Mouse (Mus musculus) myocyte (in vitro differentiated cells): ENCODE measurements around the gene Mtcl1. TPM values are rescaled to one million over a fixed set of nuclear protein-coding genes. Genes with fewer than 3 reads are reported as not detected.
A peak's percentile ranks its signal among the peaks of the same experiment; 100 is the strongest.
"Not testable (repeated sequence)": the region's sequence is repeated elsewhere in the genome, so short reads cannot be mapped to it uniquely, and the experiment has no call there.

Source experiments
- H3K27me3 ChIP-seq: one replicate; pipeline ENCODE4 v1.6.1; 2011; ENCODE audit not compliant: control insufficient read depth, insufficient read depth, insufficient read length
- H3K36me3 ChIP-seq: one replicate; pipeline ENCODE4 v1.6.1; 2011; ENCODE audit not compliant: control insufficient read depth, insufficient read depth
- H3K4me2 ChIP-seq: one replicate; pipeline ENCODE4 v1.6.1; 2011; ENCODE audit warnings: low read depth, control low read depth
- H3K4me3 ChIP-seq: one replicate; pipeline ENCODE4 v1.5.1; 2011; ENCODE audit warnings: mild to moderate bottlenecking, control low read depth, moderate library complexity
- H3K79me2 ChIP-seq: one replicate; pipeline ENCODE4 v1.6.1; 2011; ENCODE audit not compliant: control insufficient read depth, insufficient read depth
- H3ac ChIP-seq: one replicate; pipeline ENCODE4 v1.6.1; 2011; ENCODE audit not compliant: control insufficient read depth, insufficient read length
- CEBPB ChIP-seq: IDR thresholded peaks from 2 replicates; pipeline ENCODE4 v1.6.1; 2011; ENCODE audit warnings: mild to moderate bottlenecking, moderate library complexity; ENCODE audit not compliant: poor library complexity, insufficient read depth, severe bottlenecking
- E2F4 ChIP-seq: IDR thresholded peaks from one replicate; pipeline ENCODE4 v1.6.1; 2011; ENCODE audit warnings: mild to moderate bottlenecking, control low read depth, moderate library complexity; ENCODE audit not compliant: insufficient read depth
- MAX ChIP-seq: IDR thresholded peaks from one replicate; pipeline ENCODE4 v1.6.1; 2011; ENCODE audit warnings: low read depth, mild to moderate bottlenecking, control low read depth
- MYOD1 ChIP-seq, 3 experiments: IDR thresholded peaks; one replicate each; pipeline ENCODE4 v1.6.1; 2011; ENCODE audit warnings: control low read depth in 2 of 3, low read depth in 2 of 3, mild to moderate bottlenecking in 2 of 3, moderate library complexity in 1 of 3; ENCODE audit not compliant: insufficient read length in 2 of 3, control insufficient read depth in 1 of 3
- MYOG ChIP-seq, 3 experiments: IDR thresholded peaks; one replicate each; pipeline ENCODE4 v1.6.1; 2011; ENCODE audit warnings: control low read depth in 2 of 3, low read depth in 2 of 3, mild to moderate bottlenecking in 2 of 3; ENCODE audit not compliant: insufficient read length in 2 of 3, control insufficient read depth in 1 of 3, insufficient read depth in 1 of 3
- POLR2A ChIP-seq: IDR thresholded peaks from one replicate; pipeline ENCODE4 v1.6.1; 2011; ENCODE audit warnings: low read depth, mild to moderate bottlenecking, control low read depth, moderate library complexity; ENCODE audit not compliant: insufficient read length
- POLR2AphosphoS2 ChIP-seq: IDR thresholded peaks from one replicate; pipeline ENCODE4 v1.6.1; 2011; ENCODE audit warnings: low read depth, control low read depth; ENCODE audit not compliant: insufficient read length
- REST ChIP-seq: IDR thresholded peaks from one replicate; pipeline ENCODE4 v1.6.1; 2011; ENCODE audit warnings: mild to moderate bottlenecking, control low read depth, moderate library complexity; ENCODE audit not compliant: insufficient read depth, insufficient read length
- SRF ChIP-seq: IDR thresholded peaks from one replicate; pipeline ENCODE4 v1.6.1; 2011; ENCODE audit warnings: low read depth; ENCODE audit not compliant: control insufficient read depth, insufficient read length
- TCF12 ChIP-seq: IDR thresholded peaks from one replicate; pipeline ENCODE4 v1.6.1; 2011; ENCODE audit warnings: mild to moderate bottlenecking, control low read depth; ENCODE audit not compliant: poor library complexity, insufficient read depth, severe bottlenecking
- TCF3 ChIP-seq: IDR thresholded peaks from one replicate; pipeline ENCODE4 v1.6.1; 2011; ENCODE audit warnings: low read depth, control low read depth; ENCODE audit not compliant: insufficient read length
- USF1 ChIP-seq: IDR thresholded peaks from one replicate; pipeline ENCODE4 v1.6.1; 2011; ENCODE audit warnings: low read depth, mild to moderate bottlenecking, control low read depth, moderate library complexity
- polyA plus RNA-seq: library from polyadenylated mRNA; unstranded; fragments of >200 nt; fragmentation: generic; extraction: Trizol; gene quantifications from one replicate; pipeline ENCODE4 v1.2.1, GENCODE M21; 2012; ENCODE audit warnings: missing spikeins

Gene Mtcl1
- polyA plus RNA-seq, 1 experiment: 18.3 TPM

GRCm38 (mm10) chr17:66436811-66437210 lies 12.7 kb downstream of the Mtcl1 start:
- Histone ChIP-seq H3K27me3 (no peaks in the 10 kb centered on the region), H3K4me2 (no peak overlapping the region), H3K36me3 (peaks cover 17% of the 10 kb centered on the region), H3K79me2 (peaks cover 10% of the 10 kb centered on the region), H3ac (no peak overlapping the region), H3K4me3 (no peak overlapping the region)
- no peak for TF ChIP-seq E2F4
- no peak for TF ChIP-seq TCF12
- no peak for TF ChIP-seq POLR2A
- TF ChIP-seq REST: no peak
- TF ChIP-seq USF1: no peak
- no peak for TF ChIP-seq TCF3
- TF ChIP-seq CEBPB: no peak
- TF ChIP-seq MYOD1 (IDR thresholded peaks at IDR 0.05; ENCODE audit: control insufficient read depth in 1 of 3, insufficient read length in 2 of 3, low read depth in 2 of 3): no peak

- Histone ChIP-seq H3K79me2 (peaks cover 8% of the 10 kb centered on the region), H3K27me3 (no peaks in the 10 kb centered on the region), H3K36me3 (peaks cover 17% of the 10 kb centered on the region), H3K4me2 (no peak overlapping the region), H3ac (no peak overlapping the region), H3K4me3 (no peak overlapping the region)
- TF ChIP-seq MYOG (IDR thresholded peaks at IDR 0.05; ENCODE audit: control insufficient read depth in 1 of 3, insufficient read depth in 1 of 3, insufficient read length in 2 of 3, low read depth in 2 of 3): no peak
- TF ChIP-seq E2F4: no peak
- no peak for TF ChIP-seq TCF3
- TF ChIP-seq SRF: no peak
These were observed 13.6 kb downstream of the Mtcl1 start for GRCm38 (mm10) chr17:66435982-66436381.

DNA sequence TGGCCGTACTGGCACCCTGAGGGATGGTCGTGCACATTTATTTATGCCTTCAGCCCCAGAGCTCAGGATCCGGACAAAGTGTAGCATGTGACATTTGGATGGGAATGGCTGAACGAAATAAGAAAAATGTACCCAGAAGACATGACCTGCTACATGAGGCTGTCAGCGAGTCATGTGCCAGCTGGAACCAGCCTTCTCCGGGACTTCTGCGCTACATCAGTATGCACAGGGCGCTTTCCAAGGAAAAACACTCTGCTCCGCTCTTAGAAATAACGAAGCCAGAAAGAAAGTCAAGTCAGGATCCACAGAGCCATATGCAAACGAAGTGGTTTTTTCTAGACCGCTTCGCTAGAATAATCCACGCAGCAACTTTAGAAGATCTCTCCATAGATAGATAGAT lies 14.5 kb downstream of the Mtcl1 start:
- TF ChIP-seq CEBPB: no peak
- TF ChIP-seq TCF3: no peak
- no peak for TF ChIP-seq MAX
- TF ChIP-seq TCF12: no peak
- no peak for TF ChIP-seq REST
- no peak for TF ChIP-seq POLR2AphosphoS2
- Histone ChIP-seq H3ac (no peak overlapping the region), H3K4me3 (no peak overlapping the region), H3K27me3 (no peaks in the 10 kb centered on the region), H3K4me2 (no peak overlapping the region), H3K79me2 (no peaks in the 10 kb centered on the region), H3K36me3 (peaks cover 17% of the 10 kb centered on the region)

GRCm38 (mm10) chr17:66434566-66434965 lies 15.0 kb downstream of the Mtcl1 start:
- Histone ChIP-seq H3K4me2 (no peak overlapping the region), H3K27me3 (no peaks in the 10 kb centered on the region), H3K4me3 (no peak overlapping the region), H3K36me3 (peaks cover 17% of the 10 kb centered on the region), H3ac (no peak overlapping the region), H3K79me2 (no peaks in the 10 kb centered on the region)
- TF ChIP-seq MYOD1 (IDR thresholded peaks at IDR 0.05; ENCODE audit: control insufficient read depth in 1 of 3, insufficient read length in 2 of 3, low read depth in 2 of 3) (no peak), MYOG (IDR thresholded peaks at IDR 0.05; ENCODE audit: control insufficient read depth in 1 of 3, insufficient read depth in 1 of 3, insufficient read length in 2 of 3, low read depth in 2 of 3) (no peak), E2F4 (no peak), POLR2A (no peak), TCF12 (no peak), USF1 (no peak), MAX (no peak), REST (no peak), SRF (no peak), TCF3 (no peak), POLR2AphosphoS2 (no peak), CEBPB (no peak)

DNA sequence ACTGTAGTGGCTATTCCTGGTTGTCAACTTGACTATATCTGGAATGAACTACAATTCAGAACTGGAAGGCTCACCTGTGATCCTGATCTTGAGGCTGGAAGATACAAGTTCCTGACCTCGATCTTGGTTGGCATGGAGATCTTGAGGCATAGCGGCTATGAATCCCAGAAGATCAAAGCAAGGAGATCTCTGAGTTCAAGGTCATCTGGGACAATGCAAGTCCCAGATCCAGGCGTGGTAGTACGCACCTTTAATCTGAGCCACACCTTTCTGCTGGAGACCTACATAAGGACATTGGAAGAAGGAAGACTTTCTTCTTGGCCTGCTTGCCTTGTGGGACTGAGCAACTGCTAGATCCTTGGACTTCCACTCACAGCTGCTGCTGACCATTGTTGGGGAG lies 24.9 kb downstream of the Mtcl1 start:
- not testable (repeated sequence) for H3K4me2 ChIP-seq

GRCm38 (mm10) chr17:66419421-66419820 lies 30.1 kb downstream of the Mtcl1 start:
- H3K4me3 ChIP-seq: no peak overlapping the region

More for the DNA sequence above, 24.9 kb downstream of the Mtcl1 start:
- H3K79me2 ChIP-seq, H3K4me3 ChIP-seq, H3K36me3 ChIP-seq, H3K27me3 ChIP-seq, H3ac ChIP-seq: not testable (repeated sequence)

More at GRCm38 (mm10) chr17:66419421-66419820, 30.1 kb downstream of the Mtcl1 start:
- Histone ChIP-seq H3K79me2 (peaks cover 4% of the 10 kb centered on the region), H3K4me2 (peak overlapping the region; percentile 43), H3K27me3 (no peaks in the 10 kb centered on the region), H3K36me3 (peaks cover under 1% of the 10 kb centered on the region), H3ac (no peak overlapping the region)
- TF ChIP-seq TCF12 (no peak), REST (no peak), MYOD1 (IDR thresholded peaks at IDR 0.05; ENCODE audit: control insufficient read depth in 1 of 3, insufficient read length in 2 of 3, low read depth in 2 of 3) (no peak), MYOG (IDR thresholded peaks at IDR 0.05; ENCODE audit: control insufficient read depth in 1 of 3, insufficient read depth in 1 of 3, insufficient read length in 2 of 3, low read depth in 2 of 3) (no peak), MAX (no peak), POLR2A (no peak), POLR2AphosphoS2 (no peak), TCF3 (no peak), CEBPB (no peak), E2F4 (no peak), SRF (no peak), USF1 (no peak)
